8 mouse cellular contexts compared by ENCODE assay signal in genomic region chr7:78579461-78580234, GRCm38 (mm10).
DNase-seq lines count a peak whose midpoint lies in the region; ATAC-seq and TF ChIP-seq lines count a peak whose summit lies in the region.

No protein-coding gene starts in this region.

- H3K4me2 ChIP-seq in kidney, embryonic 16.5 days (replicated peaks; ENCODE audit: low read depth, low read length): peak overlapping the region; percentile 79
- peak overlapping the region; percentile 87 for H3K4me2 ChIP-seq in forebrain, embryonic 14.5 days (ENCODE audit: low read length)
- H3K4me2 ChIP-seq in limb, embryonic 14.5 days (replicated peaks; ENCODE audit: low read depth, low read length, severe bottlenecking): no peak overlapping the region
- H3K4me2 ChIP-seq in stomach, embryonic 16.5 days (ENCODE audit: low read depth, low read length): peak overlapping the region; percentile 81

- H3K27ac ChIP-seq in kidney, embryonic 16.5 days (ENCODE audit: low read length): no peak overlapping the region
- H3K27ac ChIP-seq in forebrain, embryonic 14.5 days (ENCODE audit: low read depth, low read length): 0 out of 2 replicates have a peak overlapping the region, but pooled peaks have one; percentile 91
- H3K27ac ChIP-seq in limb, embryonic 14.5 days (replicated peaks; ENCODE audit: low read depth, low read length): no peak overlapping the region
- no peak overlapping the region for H3K27ac ChIP-seq in stomach, embryonic 16.5 days (ENCODE audit: low read length)

- H3K27me3 ChIP-seq in kidney, embryonic 16.5 days (ENCODE audit: insufficient read depth, low read length): peaks cover 74% of the 10 kb centered on the region
- H3K27me3 ChIP-seq in forebrain, embryonic 14.5 days (replicated peaks; ENCODE audit: control insufficient read depth, insufficient read depth, low read length): 0 out of 2 replicates have a peak, but pooled peaks cover 2% of the 10 kb centered on the region
- H3K27me3 ChIP-seq in limb, embryonic 14.5 days (ENCODE audit: control insufficient read depth, insufficient read depth, low read length): peaks cover 90% of the 10 kb centered on the region
- peaks cover 61% of the 10 kb centered on the region for H3K27me3 ChIP-seq in stomach, embryonic 16.5 days (ENCODE audit: control insufficient read depth, insufficient read depth, low read length)

- no peak for DNase-seq in kidney, postnatal 25 days
- DNase-seq in brain, embryonic 14.5 days (ENCODE audit: low read depth): peak; percentile 73
- DNase-seq in forebrain, embryonic 14.5 days (ENCODE audit: low spot score): peak; percentile 64
- no peak for DNase-seq in limb, embryonic 14.5 days (ENCODE audit: low spot score)
- no peak for DNase-seq in frontal cortex, postnatal 25 days (ENCODE audit: low spot score in 2 of 2)

- H3K9me3 ChIP-seq in kidney, embryonic 16.5 days (ENCODE audit: low read length): no peaks in the 10 kb centered on the region
- H3K9me3 ChIP-seq in forebrain, embryonic 14.5 days (replicated peaks; ENCODE audit: control insufficient read depth, low read length): no peaks in the 10 kb centered on the region
- no peaks in the 10 kb centered on the region for H3K9me3 ChIP-seq in limb, embryonic 14.5 days (ENCODE audit: control insufficient read depth, low read length)
- H3K9me3 ChIP-seq in stomach, embryonic 16.5 days (replicated peaks; ENCODE audit: control insufficient read depth, low read length): no peaks in the 10 kb centered on the region

- peak overlapping the region; percentile 54 for H3K4me3 ChIP-seq in kidney, embryonic 16.5 days (ENCODE audit: low read length)
- peak overlapping the region; percentile 63 for H3K4me3 ChIP-seq in forebrain, embryonic 14.5 days (ENCODE audit: low read depth, low read length)
- peak overlapping the region; percentile 44; the same call in 1 of the 2 replicates for H3K4me3 ChIP-seq in limb, embryonic 14.5 days (replicated peaks; ENCODE audit: low read length)
- H3K4me3 ChIP-seq in stomach, embryonic 16.5 days (replicated peaks; ENCODE audit: low read length): peak overlapping the region; percentile 57

- no peak for ATAC-seq in kidney, embryonic 16.5 days (ENCODE audit: low FRiP score, low TSS enrichment)
- peak; percentile 69 for ATAC-seq in CD4-positive, CD25-positive, alpha-beta regulatory T cell, adult 4 months
- no peak for ATAC-seq in forebrain, embryonic 14.5 days
- ATAC-seq in limb, embryonic 14.5 days (ENCODE audit: low FRiP score, low read depth): no peak
- no peak for ATAC-seq in stomach, embryonic 16.5 days (ENCODE audit: insufficient read depth, low FRiP score)

- H3K36me3 ChIP-seq in kidney, embryonic 16.5 days (ENCODE audit: insufficient read depth, low read length): no peaks in the 10 kb centered on the region
- no peaks in the 10 kb centered on the region for H3K36me3 ChIP-seq in forebrain, embryonic 14.5 days (ENCODE audit: control insufficient read depth, insufficient read depth, low read length)
- no peaks in the 10 kb centered on the region for H3K36me3 ChIP-seq in limb, embryonic 14.5 days (ENCODE audit: control insufficient read depth, insufficient read depth, low read length)
- H3K36me3 ChIP-seq in stomach, embryonic 16.5 days (ENCODE audit: control insufficient read depth, insufficient read depth, low read length): no peaks in the 10 kb centered on the region

- peak; percentile 57 for TF ChIP-seq CTCF in brain, embryonic 14.5 days (IDR thresholded peaks at IDR 0.05; ENCODE audit: borderline replicate concordance, extremely low read depth, insufficient read depth, insufficient read length)

- no peak overlapping the region for H3K9ac ChIP-seq in kidney, embryonic 16.5 days (replicated peaks; ENCODE audit: low read length)
- H3K9ac ChIP-seq in forebrain, embryonic 14.5 days (ENCODE audit: low read length): peak overlapping the region; percentile 82
- H3K9ac ChIP-seq in limb, embryonic 14.5 days (ENCODE audit: low read depth, low read length, severe bottlenecking): no peak overlapping the region
- peak overlapping the region; percentile 65; the same call in 1 of the 2 replicates for H3K9ac ChIP-seq in stomach, embryonic 16.5 days (ENCODE audit: low read length)

- peaks cover 10% of the 10 kb centered on the region for H3K4me1 ChIP-seq in kidney, embryonic 16.5 days (ENCODE audit: insufficient read depth, low read length)
- peaks cover 26% of the 10 kb centered on the region for H3K4me1 ChIP-seq in forebrain, embryonic 14.5 days (ENCODE audit: control insufficient read depth, insufficient read depth, low read length)
- 0 out of 2 replicates have a peak, but pooled peaks cover 3% of the 10 kb centered on the region for H3K4me1 ChIP-seq in limb, embryonic 14.5 days (ENCODE audit: control insufficient read depth, insufficient read depth, low read length)
- H3K4me1 ChIP-seq in stomach, embryonic 16.5 days (ENCODE audit: control insufficient read depth, insufficient read depth, low read length): no peaks in the 10 kb centered on the region

- 5% methylated on average over 13 of the region's 13 CpGs for WGBS in kidney, embryonic 16.5 days
- 3% methylated on average over 13 of the region's 13 CpGs for WGBS in forebrain, embryonic 14.5 days
- WGBS in limb, embryonic 14.5 days: 4% methylated on average over 13 of the region's 13 CpGs
- 6% methylated on average over 13 of the region's 13 CpGs for WGBS in stomach, embryonic 16.5 days

- no peak for TF ChIP-seq POLR2A in brain, embryonic 14.5 days (IDR thresholded peaks at IDR 0.05; ENCODE audit: borderline replicate concordance, extremely low read depth, insufficient read depth, insufficient read length, poor library complexity, severe bottlenecking)
- no peak for TF ChIP-seq POLR2A in limb, embryonic 14.5 days (IDR thresholded peaks at IDR 0.05; ENCODE audit: borderline replicate concordance, extremely low read depth, insufficient read depth, insufficient read length)

Comparison
In these comparisons a context has a peak if more than half of its experiments do, and no peak if none do; other contexts are left out.
1. H3K9ac ChIP-seq: peak in forebrain, embryonic 14.5 days (single experiment) and stomach, embryonic 16.5 days (single experiment); none in kidney, embryonic 16.5 days (single experiment) and limb, embryonic 14.5 days (single experiment).
2. DNase-seq: peak in brain, embryonic 14.5 days (single experiment) and forebrain, embryonic 14.5 days (single experiment); none in kidney, postnatal 25 days (0 of 2), limb, embryonic 14.5 days (single experiment) and frontal cortex, postnatal 25 days (0 of 2).
3. Peak in every context shown above with its lines, with median percentiles within 50 percentile points of each other: H3K4me3 ChIP-seq.